Mouse (Mus musculus) bone marrow macrophage, adult 2 months (primary cell): ENCODE data around the gene Adam19.

ENCODE experiments used
- CTCF ChIP-seq: IDR thresholded peaks from 2 replicates; pipeline ENCODE4 v1.5.1; 2012; ENCODE audit warnings: low read depth, mild to moderate bottlenecking, low read length, moderate library complexity
- POLR2A ChIP-seq: IDR thresholded peaks from 2 replicates; pipeline ENCODE4 v1.6.1; 2012; ENCODE audit warnings: mild to moderate bottlenecking, low read depth, low read length, borderline replicate concordance

DNA sequence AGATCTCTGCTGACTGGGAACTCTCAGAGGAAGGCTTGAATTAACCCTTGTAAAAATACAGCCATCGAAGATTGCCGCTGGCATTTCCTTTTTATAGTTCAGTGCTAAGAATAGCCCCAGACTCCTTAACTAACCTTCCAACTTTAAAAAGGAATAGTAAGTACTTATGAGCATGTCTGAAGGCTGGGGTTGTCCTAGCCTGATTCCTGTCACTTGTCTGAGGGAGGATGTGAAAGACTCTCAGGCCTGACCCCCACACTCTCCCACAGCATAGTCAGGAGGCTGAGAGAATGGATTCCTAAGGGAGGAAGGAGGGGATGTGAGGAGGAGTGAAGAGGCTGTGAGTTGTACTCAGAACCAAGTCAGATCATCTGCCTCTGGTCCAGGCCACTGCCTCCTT is 26.3 kb upstream of the Adam19 start:
- TF ChIP-seq CTCF (no peak), POLR2A (no peak)
